Mouse (Mus musculus) ovary, postnatal 36 days (tissue): ENCODE results near the gene Rgl1.

Experiments
- DNase-seq: peaks from one replicate; pipeline ENCODE4 v3.0.0; 2022; ENCODE audit warnings: low spot score, mixed read lengths

Gene Rgl1

DNA sequence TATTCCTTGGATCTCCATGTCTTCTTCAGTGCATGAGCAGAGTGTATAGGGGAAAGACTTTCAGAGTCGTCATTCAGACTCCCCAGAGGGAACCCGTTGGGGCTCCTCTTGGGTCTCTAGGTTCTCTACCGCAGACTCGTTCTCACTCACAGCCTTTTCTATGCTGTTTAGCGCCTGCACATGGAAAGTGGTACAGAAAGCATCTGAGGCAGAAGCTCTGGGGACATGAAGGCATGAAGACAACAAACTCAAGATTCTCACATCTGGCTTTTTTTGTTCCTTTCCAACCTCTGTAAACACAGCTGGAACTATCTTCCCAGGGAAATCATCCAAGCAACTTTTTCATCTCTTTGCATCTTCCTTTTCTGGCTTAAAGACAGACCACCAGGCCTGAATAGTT lies 260.0 kb downstream of the Rgl1 start:
- DNase-seq = no peak

DNA sequence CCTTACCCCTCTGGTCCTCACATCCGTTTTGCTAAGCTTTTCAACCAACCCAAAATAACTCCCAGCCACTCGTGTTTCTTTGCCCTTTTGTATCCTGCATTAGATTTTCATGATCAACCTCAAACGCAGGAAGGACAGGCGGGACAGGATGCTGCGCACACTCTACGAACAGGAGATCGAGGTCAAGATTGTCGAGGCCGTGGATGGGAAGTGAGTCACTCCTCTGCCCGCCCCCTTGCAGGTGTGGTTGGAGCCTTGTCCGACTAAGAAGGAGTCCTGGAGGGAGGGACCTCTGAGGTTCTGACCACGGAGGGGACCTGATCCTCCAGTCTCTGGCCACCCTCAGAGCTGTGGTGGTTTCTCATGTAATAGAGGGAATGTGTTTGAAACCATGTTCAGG lies 266.3 kb downstream of the Rgl1 start:
- no peak for DNase-seq

DNA sequence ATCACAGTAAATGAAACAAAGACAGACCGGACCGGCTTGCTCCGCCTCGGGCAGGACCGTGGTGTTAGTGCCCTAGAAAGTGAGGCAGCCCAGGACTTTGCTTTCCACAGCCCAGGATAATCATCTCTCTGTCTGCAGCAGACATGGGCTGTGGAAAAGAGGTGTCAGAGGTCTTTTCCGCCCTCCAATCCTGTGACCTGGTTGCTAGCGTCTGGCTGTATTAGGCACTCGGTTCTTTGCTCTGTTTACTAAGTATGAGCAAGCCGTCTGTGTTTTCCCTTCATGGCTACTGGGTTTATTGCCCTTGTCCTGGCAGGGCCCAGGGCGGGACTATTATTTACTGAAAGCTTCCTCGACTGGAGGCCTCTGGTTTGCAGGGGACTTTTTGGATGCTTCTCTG lies 268.6 kb downstream of the Rgl1 start:
- DNase-seq = no peak

DNA sequence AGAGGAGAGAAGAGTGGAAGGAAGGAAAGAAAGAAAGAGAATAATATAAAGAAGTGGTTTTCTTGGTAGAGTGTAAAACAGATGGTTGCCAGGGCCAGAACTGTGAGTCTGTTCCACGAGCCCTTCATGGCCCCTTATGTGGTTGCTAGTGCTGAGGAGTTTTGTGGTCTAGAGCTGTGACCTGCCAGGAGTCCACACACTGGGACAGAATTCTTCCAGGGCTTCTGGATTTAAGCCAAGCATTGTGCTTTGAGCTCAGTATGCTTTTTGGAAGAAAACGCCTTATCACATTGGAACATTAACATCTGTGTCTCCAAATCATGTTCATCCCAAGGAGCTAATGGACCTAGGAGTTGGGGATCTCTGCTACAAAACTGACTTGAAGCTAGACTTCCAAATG lies 269.3 kb downstream of the Rgl1 start:
- DNase-seq = no peak

DNA sequence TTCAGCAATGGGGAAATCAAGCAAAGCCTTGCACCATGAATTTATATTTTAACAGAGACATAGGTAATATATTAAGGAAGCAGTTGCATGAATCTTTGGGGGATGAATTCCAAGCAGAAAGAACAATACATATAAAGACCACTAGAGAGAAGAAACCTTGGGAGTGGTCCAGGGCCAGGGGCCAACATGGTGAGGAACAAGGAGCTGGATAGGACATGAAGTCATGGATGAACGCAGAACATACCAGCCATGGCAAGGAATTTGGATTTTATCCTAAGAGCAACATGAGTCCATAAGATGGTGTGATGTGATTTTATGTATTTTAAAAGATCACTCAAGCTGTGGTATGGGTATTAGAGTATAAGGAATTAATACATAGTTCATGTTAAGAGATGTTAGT lies 273.9 kb downstream of the Rgl1 start:
- no peak for DNase-seq

- DNase-seq = no peak
These were observed 275.3 kb downstream of the Rgl1 start for GRCm38 (mm10) chr1:152490842-152491241.

- no peak for DNase-seq
These were observed 290.0 kb downstream of the Rgl1 start for GRCm38 (mm10) chr1:152476126-152476525.

- no peak for DNase-seq
These were observed 297.7 kb downstream of the Rgl1 start for GRCm38 (mm10) chr1:152468443-152468842.
